Mouse (Mus musculus): ENCODE data around the gene Kif5c. TPM values are rescaled to one million over a fixed set of nuclear protein-coding genes. Genes with fewer than 3 reads are reported as not detected.

Kif5c gene
- polyA plus RNA-seq, 1 experiment from 2014 or later = 218 TPM

- no peaks in the 10 kb centered on the region for H3K9me3 ChIP-seq (ENCODE audit: control insufficient read depth, low read length)
- H3K4me2 ChIP-seq (ENCODE audit: low read depth, low read length) = peak overlapping the region; percentile 99
- H3K4me3 ChIP-seq (ENCODE audit: low read depth, low read length) = peak overlapping the region; percentile 62
- ATAC-seq (ENCODE audit: low read depth) = peak; percentile 45
- H3K36me3 ChIP-seq (ENCODE audit: control insufficient read depth, insufficient read depth, low read length) = no peaks in the 10 kb centered on the region
- H3K27me3 ChIP-seq (ENCODE audit: control insufficient read depth, insufficient read depth, low read length) = peaks cover 11% of the 10 kb centered on the region; the same call in 1 of the 2 replicates
- H3K4me1 ChIP-seq (ENCODE audit: control insufficient read depth, insufficient read depth, low read length) = no peaks in the 10 kb centered on the region; the same call in 1 of the 2 replicates
- no peak overlapping the region for H3K27ac ChIP-seq (ENCODE audit: low read depth, low read length)
- WGBS = under 1% methylated on average over 14 of the region's 14 CpGs
- peak overlapping the region; percentile 75 for H3K9ac ChIP-seq (replicated peaks; ENCODE audit: low read depth, low read length)
Observed at GRCm38 (mm10) chr2:49788051-49788418, 168.9 kb downstream of the Kif5c start.

GRCm38 (mm10) chr2:49788643-49789042 lies 169.5 kb downstream of the Kif5c start:
- no peak overlapping the region for H3K9ac ChIP-seq (replicated peaks; ENCODE audit: low read depth, low read length)
- ATAC-seq (ENCODE audit: low read depth) = no peak
- H3K4me1 ChIP-seq (ENCODE audit: control insufficient read depth, insufficient read depth, low read length) = no peaks in the 10 kb centered on the region; the same call in 1 of the 2 replicates
- no peak overlapping the region for H3K27ac ChIP-seq (ENCODE audit: low read depth, low read length)
- no peaks in the 10 kb centered on the region for H3K9me3 ChIP-seq (ENCODE audit: control insufficient read depth, low read length)
- no peak overlapping the region for H3K4me3 ChIP-seq (ENCODE audit: low read depth, low read length)
- no peaks in the 10 kb centered on the region for H3K36me3 ChIP-seq (ENCODE audit: control insufficient read depth, insufficient read depth, low read length)
- 5% methylated on average over 3 of the region's 3 CpGs for WGBS
- H3K4me2 ChIP-seq (ENCODE audit: low read depth, low read length) = no peak overlapping the region; the same call in 1 of the 2 replicates
- H3K27me3 ChIP-seq (ENCODE audit: control insufficient read depth, insufficient read depth, low read length) = peaks cover 11% of the 10 kb centered on the region; the same call in 1 of the 2 replicates

DNA sequence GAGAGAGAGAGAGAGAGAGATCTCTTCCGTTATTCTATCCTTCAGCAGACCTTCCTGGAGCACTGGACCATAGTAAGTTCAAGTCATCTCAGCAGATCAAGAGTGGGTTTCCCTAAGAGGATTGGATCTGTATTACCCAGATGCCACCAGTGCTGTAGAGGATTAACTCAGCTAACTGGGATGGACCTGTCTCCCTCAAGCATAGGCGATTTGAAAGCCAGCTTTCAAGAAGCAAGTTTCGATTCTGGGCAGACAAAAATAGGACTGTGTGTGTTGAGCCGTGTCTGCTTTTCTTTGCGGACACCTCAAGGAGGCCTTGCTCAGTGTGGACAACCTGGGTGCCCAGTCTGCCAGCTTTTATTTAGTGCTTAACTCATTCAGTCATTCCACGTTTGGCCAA lies 170.0 kb downstream of the Kif5c start:
- WGBS = 84% methylated on average over 6 of the region's 6 CpGs
- H3K4me2 ChIP-seq (ENCODE audit: low read depth, low read length) = no peak overlapping the region
- peaks cover 11% of the 10 kb centered on the region; the same call in 1 of the 2 replicates for H3K27me3 ChIP-seq (ENCODE audit: control insufficient read depth, insufficient read depth, low read length)
- no peak overlapping the region for H3K4me3 ChIP-seq (ENCODE audit: low read depth, low read length)
- no peaks in the 10 kb centered on the region for H3K36me3 ChIP-seq (ENCODE audit: control insufficient read depth, insufficient read depth, low read length)
- no peaks in the 10 kb centered on the region; the same call in 1 of the 2 replicates for H3K4me1 ChIP-seq (ENCODE audit: control insufficient read depth, insufficient read depth, low read length)
- no peak for ATAC-seq (ENCODE audit: low read depth)
- H3K9ac ChIP-seq (replicated peaks; ENCODE audit: low read depth, low read length) = no peak overlapping the region
- no peaks in the 10 kb centered on the region for H3K9me3 ChIP-seq (ENCODE audit: control insufficient read depth, low read length)
- no peak overlapping the region for H3K27ac ChIP-seq (ENCODE audit: low read depth, low read length)

- Histone ChIP-seq H3K4me2 (ENCODE audit: low read depth, low read length) (no peak overlapping the region), H3K9me3 (ENCODE audit: control insufficient read depth, low read length) (no peaks in the 10 kb centered on the region), H3K4me1 (ENCODE audit: control insufficient read depth, insufficient read depth, low read length) (no peaks in the 10 kb centered on the region; the same call in 1 of the 2 replicates), H3K9ac (replicated peaks; ENCODE audit: low read depth, low read length) (no peak overlapping the region), H3K4me3 (ENCODE audit: low read depth, low read length) (no peak overlapping the region), H3K36me3 (ENCODE audit: control insufficient read depth, insufficient read depth, low read length) (no peaks in the 10 kb centered on the region), H3K27me3 (ENCODE audit: control insufficient read depth, insufficient read depth, low read length) (peaks cover 11% of the 10 kb centered on the region; the same call in 1 of the 2 replicates), H3K27ac (ENCODE audit: low read depth, low read length) (no peak overlapping the region)
- ATAC-seq (ENCODE audit: low read depth) = no peak
- WGBS = 87% methylated on average over 5 of the region's 5 CpGs
Observed at GRCm38 (mm10) chr2:49789504-49789903, 170.4 kb downstream of the Kif5c start.

- Histone ChIP-seq H3K36me3 (ENCODE audit: control insufficient read depth, insufficient read depth, low read length) (no peaks in the 10 kb centered on the region), H3K27me3 (ENCODE audit: control insufficient read depth, insufficient read depth, low read length) (no peaks in the 10 kb centered on the region), H3K9me3 (ENCODE audit: control insufficient read depth, low read length) (no peaks in the 10 kb centered on the region), H3K27ac (ENCODE audit: low read depth, low read length) (no peak overlapping the region), H3K4me2 (ENCODE audit: low read depth, low read length) (no peak overlapping the region), H3K4me1 (ENCODE audit: control insufficient read depth, insufficient read depth, low read length) (no peaks in the 10 kb centered on the region), H3K4me3 (ENCODE audit: low read depth, low read length) (no peak overlapping the region), H3K9ac (replicated peaks; ENCODE audit: low read depth, low read length) (no peak overlapping the region)
- 66% methylated on average over 14 of the region's 14 CpGs for WGBS
- no peak for ATAC-seq (ENCODE audit: low read depth)
Observed at GRCm38 (mm10) chr2:49797444-49798143, 178.5 kb downstream of the Kif5c start.

- no peak overlapping the region for H3K9ac ChIP-seq (replicated peaks; ENCODE audit: low read depth, low read length)
- WGBS = 78% methylated on average over 8 of the region's 8 CpGs
- H3K27ac ChIP-seq (ENCODE audit: low read depth, low read length) = no peak overlapping the region
- H3K9me3 ChIP-seq (ENCODE audit: control insufficient read depth, low read length) = no peaks in the 10 kb centered on the region
- H3K27me3 ChIP-seq (ENCODE audit: control insufficient read depth, insufficient read depth, low read length) = no peaks in the 10 kb centered on the region
- no peaks in the 10 kb centered on the region for H3K36me3 ChIP-seq (ENCODE audit: control insufficient read depth, insufficient read depth, low read length)
- no peak for ATAC-seq (ENCODE audit: low read depth)
- no peak overlapping the region for H3K4me2 ChIP-seq (ENCODE audit: low read depth, low read length)
- H3K4me1 ChIP-seq (ENCODE audit: control insufficient read depth, insufficient read depth, low read length) = no peaks in the 10 kb centered on the region
- no peak overlapping the region for H3K4me3 ChIP-seq (ENCODE audit: low read depth, low read length)
Observed at GRCm38 (mm10) chr2:49804448-49804847, 185.3 kb downstream of the Kif5c start.

DNA sequence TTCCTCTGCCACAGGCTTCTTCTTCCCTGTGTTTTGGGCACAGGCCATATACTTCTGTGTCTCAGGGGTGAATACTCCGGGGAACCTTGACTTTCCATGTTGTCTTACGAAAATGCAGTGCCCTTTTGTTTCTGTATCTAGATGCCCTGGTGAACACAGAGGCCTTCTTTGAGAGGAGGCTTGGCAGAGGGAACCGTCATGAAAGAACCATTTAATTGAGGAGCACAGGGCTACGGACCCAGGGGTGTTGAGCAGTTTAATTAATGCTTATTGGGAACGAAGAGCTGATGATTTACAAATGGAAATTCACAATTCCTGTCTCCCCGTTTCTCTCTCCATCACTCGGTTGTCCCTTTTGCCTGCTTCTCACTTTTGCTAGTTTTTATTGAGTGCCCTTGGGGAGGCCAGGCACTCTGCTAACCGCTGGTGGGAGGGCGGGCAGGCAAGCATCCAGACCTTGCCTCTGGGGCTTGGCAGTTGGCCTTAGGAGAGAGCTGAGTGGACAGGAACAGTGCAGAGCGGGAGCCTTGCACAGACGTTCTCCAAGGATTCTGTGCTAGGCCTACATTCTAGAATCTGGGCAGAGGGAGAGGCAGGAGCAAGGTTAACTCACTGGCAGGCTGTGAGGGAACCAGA lies 186.8 kb downstream of the Kif5c start:
- ATAC-seq (ENCODE audit: low read depth) = no peak
- Histone ChIP-seq H3K27me3 (ENCODE audit: control insufficient read depth, insufficient read depth, low read length) (no peaks in the 10 kb centered on the region), H3K27ac (ENCODE audit: low read depth, low read length) (peak overlapping the region; percentile 12; the same call in 1 of the 2 replicates), H3K4me3 (ENCODE audit: low read depth, low read length) (no peak overlapping the region), H3K9ac (replicated peaks; ENCODE audit: low read depth, low read length) (no peak overlapping the region), H3K9me3 (ENCODE audit: control insufficient read depth, low read length) (no peaks in the 10 kb centered on the region), H3K36me3 (ENCODE audit: control insufficient read depth, insufficient read depth, low read length) (no peaks in the 10 kb centered on the region), H3K4me2 (ENCODE audit: low read depth, low read length) (no peak overlapping the region), H3K4me1 (ENCODE audit: control insufficient read depth, insufficient read depth, low read length) (no peaks in the 10 kb centered on the region)
- WGBS = 55% methylated on average over 11 of the region's 11 CpGs

GRCm38 (mm10) chr2:49809496-49809895 lies 190.4 kb downstream of the Kif5c start:
- WGBS = 89% methylated on average over 6 of the region's 6 CpGs
- Histone ChIP-seq H3K27me3 (ENCODE audit: control insufficient read depth, insufficient read depth, low read length) (no peaks in the 10 kb centered on the region), H3K9ac (replicated peaks; ENCODE audit: low read depth, low read length) (no peak overlapping the region), H3K36me3 (ENCODE audit: control insufficient read depth, insufficient read depth, low read length) (no peaks in the 10 kb centered on the region), H3K4me3 (ENCODE audit: low read depth, low read length) (no peak overlapping the region), H3K4me2 (ENCODE audit: low read depth, low read length) (no peak overlapping the region), H3K9me3 (ENCODE audit: control insufficient read depth, low read length) (no peaks in the 10 kb centered on the region), H3K27ac (ENCODE audit: low read depth, low read length) (no peak overlapping the region), H3K4me1 (ENCODE audit: control insufficient read depth, insufficient read depth, low read length) (0 out of 2 replicates have a peak, but pooled peaks cover 3% of the 10 kb centered on the region)
- ATAC-seq (ENCODE audit: low read depth) = no peak

GRCm38 (mm10) chr2:49811420-49811819 lies 192.3 kb downstream of the Kif5c start:
- H3K9me3 ChIP-seq (ENCODE audit: control insufficient read depth, low read length) = no peaks in the 10 kb centered on the region
- no peak overlapping the region for H3K9ac ChIP-seq (replicated peaks; ENCODE audit: low read depth, low read length)
- no peak overlapping the region for H3K27ac ChIP-seq (ENCODE audit: low read depth, low read length)
- WGBS = 12% methylated on average over 11 of the region's 11 CpGs
- H3K36me3 ChIP-seq (ENCODE audit: control insufficient read depth, insufficient read depth, low read length) = no peaks in the 10 kb centered on the region
- no peak overlapping the region for H3K4me2 ChIP-seq (ENCODE audit: low read depth, low read length)
- no peak overlapping the region for H3K4me3 ChIP-seq (ENCODE audit: low read depth, low read length)
- no peaks in the 10 kb centered on the region for H3K27me3 ChIP-seq (ENCODE audit: control insufficient read depth, insufficient read depth, low read length)
- H3K4me1 ChIP-seq (ENCODE audit: control insufficient read depth, insufficient read depth, low read length) = 0 out of 2 replicates have a peak, but pooled peaks cover 3% of the 10 kb centered on the region
- no peak for ATAC-seq (ENCODE audit: low read depth)

All from neural tube, embryonic 14.5 days (tissue).